Mouse (Mus musculus) limb, embryonic 13.5 days (tissue): ENCODE measurements around the gene Bad. TPM values are rescaled to one million over a fixed set of nuclear protein-coding genes. Genes with fewer than 3 reads are reported as not detected.
"Not testable (repeated sequence)": the region's sequence is repeated elsewhere in the genome, so short reads cannot be mapped to it uniquely, and the experiment has no call there.

Source experiments
- ATAC-seq: fragments of 200-750 bp; cut with Nextera tagmentation; 2 replicates; pipeline ENCODE4 v1.8.0; 2017; ENCODE audit warnings: low read depth, moderate number of reproducible peaks, moderate TSS enrichment; ENCODE audit not compliant: low FRiP score
- H3K27ac ChIP-seq: fragments of 300-500 bp; sonication (generic); 2 replicates; pipeline ENCODE4 v1.5.1; 2015; ENCODE audit warnings: inconsistent platforms, mild to moderate bottlenecking, moderate library complexity
- H3K27me3 ChIP-seq: fragments of 300-500 bp; sonication (generic); 2 replicates; pipeline ENCODE4 v1.6.1; 2015; ENCODE audit warnings: mild to moderate bottlenecking, inconsistent platforms
- H3K36me3 ChIP-seq: fragments of 300-500 bp; sonication (generic); 2 replicates; pipeline ENCODE4 v1.6.1; 2015; ENCODE audit warnings: inconsistent platforms, mild to moderate bottlenecking, moderate library complexity
- H3K4me1 ChIP-seq: fragments of 300-500 bp; sonication (generic); 2 replicates; pipeline ENCODE4 v1.6.1; 2015; ENCODE audit warnings: inconsistent platforms
- H3K4me2 ChIP-seq: fragments of 300-500 bp; sonication (generic); replicated peaks from 2 replicates; pipeline ENCODE4 v1.6.1; 2015; ENCODE audit warnings: inconsistent platforms, mild to moderate bottlenecking, moderate library complexity
- H3K4me3 ChIP-seq: fragments of 300-500 bp; sonication (generic); 2 replicates; pipeline ENCODE4 v1.5.1; 2015; ENCODE audit warnings: moderate library complexity, mild to moderate bottlenecking, inconsistent platforms
- H3K9ac ChIP-seq: fragments of 300-500 bp; sonication (generic); 2 replicates; pipeline ENCODE4 v1.6.1; 2015; ENCODE audit warnings: mild to moderate bottlenecking, inconsistent platforms
- H3K9me3 ChIP-seq: fragments of 300-500 bp; sonication (generic); 2 replicates; pipeline ENCODE4 v1.6.1; 2016; ENCODE audit warnings: inconsistent platforms
- WGBS: fragments of 180-500 bp; shearing (Covaris S2); methylation state at CpG from one replicate; pipeline ENCODE4 v1.1.7; 2015; 5-methylcytosine and 5-hydroxymethylcytosine counted together
- polyA plus RNA-seq: library from polyadenylated mRNA; unstranded; fragments of >200 nt; fragmentation: Nextera tagmentation; extraction: Ambion mirVana; gene quantifications from 2 replicates; pipeline ENCODE4 v1.2.1, GENCODE M21; 2015

Bad gene
- polyA plus RNA-seq, 1 experiment from 2014 or later = 73.4 TPM

GRCm38 (mm10) chr19:6987061-6987903 lies 45.6 kb downstream of the Bad start, which contains the start of gene Vegfb:
Gene Vegfb (minus strand): TSS chr19:6987651.
- H3K27me3 ChIP-seq = no peaks in the 10 kb centered on the region
- 2% methylated on average over 70 of the region's 85 CpGs for WGBS
- ATAC-seq = peak; percentile 66
- no peaks in the 10 kb centered on the region for H3K9me3 ChIP-seq
- H3K9ac ChIP-seq = peak within 1 kb of the TSS; percentile 94
- peak within 1 kb of the TSS; percentile 87 for H3K4me3 ChIP-seq
- peak within 1 kb of the TSS; percentile 90 for H3K4me2 ChIP-seq
- peaks cover 34% of the 10 kb centered on the region for H3K36me3 ChIP-seq
- H3K4me1 ChIP-seq = peaks cover 26% of the 10 kb centered on the region
- H3K27ac ChIP-seq = peak within 1 kb of the TSS; percentile 83

GRCm38 (mm10) chr19:6987904-6988285 lies 46.2 kb downstream of the Bad start:
- Histone ChIP-seq H3K27me3 (no peaks in the 10 kb centered on the region), H3K4me3 (peak overlapping the region; percentile 87), H3K36me3 (peaks cover 28% of the 10 kb centered on the region), H3K4me2 (peak overlapping the region; percentile 90), H3K9ac (peak overlapping the region; percentile 94), H3K27ac (peak overlapping the region; percentile 83; the same call in 1 of the 2 replicates), H3K4me1 (peaks cover 28% of the 10 kb centered on the region), H3K9me3 (no peaks in the 10 kb centered on the region)
- ATAC-seq = no peak
- WGBS = 3% methylated on average over 8 of the region's 8 CpGs

DNA sequence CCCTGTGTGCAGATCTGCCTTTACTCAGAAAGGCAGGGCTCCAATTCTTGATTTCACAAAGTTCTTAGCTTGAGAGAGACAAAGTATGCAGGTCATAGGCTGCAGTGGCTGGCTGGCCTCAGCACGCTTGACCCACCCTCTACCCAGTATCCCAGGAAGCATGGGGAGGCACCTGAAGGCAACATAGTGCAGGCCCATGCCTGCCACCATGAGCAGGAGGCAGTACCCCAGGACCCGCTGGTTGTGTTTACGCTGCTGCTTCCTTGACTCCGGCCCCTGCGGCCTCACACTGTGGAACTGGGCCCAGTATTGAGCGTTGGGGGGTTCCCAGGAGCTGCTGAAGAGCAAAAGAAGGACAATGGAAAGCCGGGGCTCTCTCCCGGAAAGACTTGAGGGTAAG lies 47.6 kb downstream of the Bad start:
- H3K9me3 ChIP-seq = no peaks in the 10 kb centered on the region
- H3K36me3 ChIP-seq = peaks cover 16% of the 10 kb centered on the region
- WGBS = 90% methylated on average over 8 of the region's 8 CpGs
- no peak overlapping the region for H3K4me2 ChIP-seq
- no peak overlapping the region for H3K4me3 ChIP-seq
- H3K9ac ChIP-seq = no peak overlapping the region
- ATAC-seq = no peak
- no peaks in the 10 kb centered on the region for H3K27me3 ChIP-seq
- H3K27ac ChIP-seq = no peak overlapping the region
- H3K4me1 ChIP-seq = peaks cover 35% of the 10 kb centered on the region

DNA sequence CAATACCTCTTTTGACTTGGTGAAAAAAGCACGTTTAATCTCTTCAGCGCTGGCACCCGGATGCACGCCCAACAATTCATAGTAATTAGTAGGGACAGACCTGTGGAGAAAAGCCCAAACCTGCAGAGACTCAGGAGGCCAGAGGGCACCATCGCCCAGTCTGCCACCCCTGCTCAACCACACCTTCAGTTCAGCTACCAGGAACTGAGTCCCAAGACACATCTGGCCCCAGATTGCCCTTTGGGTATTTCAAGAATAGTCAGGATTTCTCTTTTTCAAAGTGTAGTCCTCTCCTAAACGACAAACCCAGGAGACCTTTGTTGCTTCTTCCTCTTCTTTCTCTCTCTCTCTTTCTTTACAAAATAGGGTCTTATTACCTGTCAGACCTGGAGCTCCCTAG lies 49.1 kb downstream of the Bad start:
- no peaks in the 10 kb centered on the region for H3K9me3 ChIP-seq
- no peak overlapping the region for H3K4me3 ChIP-seq
- no peak overlapping the region for H3K4me2 ChIP-seq
- no peak overlapping the region for H3K27ac ChIP-seq
- WGBS = 85% methylated on average over 6 of the region's 6 CpGs
- no peaks in the 10 kb centered on the region for H3K27me3 ChIP-seq
- no peak overlapping the region for H3K9ac ChIP-seq
- H3K36me3 ChIP-seq = 0 out of 2 replicates have a peak, but pooled peaks cover 4% of the 10 kb centered on the region
- no peak for ATAC-seq
- H3K4me1 ChIP-seq = peaks cover 48% of the 10 kb centered on the region

- not testable (repeated sequence) for H3K9ac ChIP-seq, ATAC-seq, H3K27ac ChIP-seq, H3K27me3 ChIP-seq, H3K4me2 ChIP-seq, H3K9me3 ChIP-seq, H3K4me3 ChIP-seq, H3K36me3 ChIP-seq
- peaks cover 44% of the 10 kb centered on the region for H3K4me1 ChIP-seq
- WGBS = 94% methylated on average over 6 of the region's 6 CpGs
These were observed 49.5 kb downstream of the Bad start for GRCm38 (mm10) chr19:6991166-6991565.

GRCm38 (mm10) chr19:6992011-6992858 lies 50.6 kb downstream of the Bad start, which contains the start of gene Dnajc4:
Gene Dnajc4 (minus strand): TSS chr19:6992572.
- Histone ChIP-seq H3K36me3 (0 out of 2 replicates have a peak, but pooled peaks cover 4% of the 10 kb centered on the region), H3K4me2 (peak within 1 kb of the TSS; percentile 92), H3K27me3 (no peaks in the 10 kb centered on the region), H3K9ac (peak within 1 kb of the TSS; percentile 76), H3K9me3 (no peaks in the 10 kb centered on the region), H3K27ac (peak within 1 kb of the TSS; percentile 73), H3K4me1 (peaks cover 48% of the 10 kb centered on the region), H3K4me3 (peak within 1 kb of the TSS; percentile 60)
- 1% methylated on average over 37 of the region's 37 CpGs for WGBS
- peak; percentile 95 for ATAC-seq

DNA sequence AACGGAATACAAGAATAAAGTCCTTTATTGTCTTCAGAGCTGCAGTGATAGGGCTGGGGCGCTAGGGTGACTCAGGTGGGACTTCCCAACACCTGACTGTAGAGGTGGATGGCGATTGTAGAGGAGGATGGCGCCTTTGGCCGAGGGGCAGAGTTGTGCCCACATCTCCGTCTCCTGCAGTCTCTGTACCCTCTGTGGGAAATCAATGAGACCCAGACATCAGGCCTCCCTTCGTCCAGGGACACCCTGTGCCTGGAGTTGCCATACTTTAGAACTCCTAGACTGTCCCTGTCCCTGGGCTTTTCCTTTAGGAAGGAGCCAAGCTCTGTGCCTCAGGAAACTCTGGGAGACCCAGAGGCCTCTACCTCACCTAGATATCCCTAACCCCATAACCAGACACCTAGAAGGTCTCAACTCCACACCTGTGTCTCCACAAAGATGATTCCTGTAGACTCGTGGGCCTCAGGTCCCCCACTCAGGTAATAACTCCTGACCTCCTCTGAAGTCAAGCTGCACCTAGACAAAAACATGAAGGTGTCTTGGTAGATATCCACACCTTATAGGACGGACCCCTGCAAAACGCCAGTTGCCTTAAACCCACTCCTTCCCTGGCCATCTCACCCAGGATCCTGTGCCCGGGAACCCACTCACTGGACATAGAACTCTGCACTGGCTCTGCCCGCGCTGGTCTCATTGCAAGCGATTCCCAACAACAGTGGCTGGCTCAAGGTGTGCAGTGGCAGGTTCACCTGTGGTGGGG lies 51.5 kb downstream of the Bad start:
- Histone ChIP-seq H3K27me3 (no peaks in the 10 kb centered on the region), H3K4me1 (peaks cover 44% of the 10 kb centered on the region), H3K27ac (peak overlapping the region; percentile 73), H3K9me3 (no peaks in the 10 kb centered on the region), H3K36me3 (peaks cover 8% of the 10 kb centered on the region; the same call in 1 of the 2 replicates), H3K4me2 (peak overlapping the region; percentile 92), H3K9ac (peak overlapping the region; percentile 65), H3K4me3 (peak overlapping the region; percentile 60)
- WGBS = 65% methylated on average over 14 of the region's 14 CpGs
- no peak for ATAC-seq

- no peak for ATAC-seq
These were observed 52.3 kb downstream of the Bad start for GRCm38 (mm10) chr19:6994002-6994401.

GRCm38 (mm10) chr19:6994489-6994888 lies 52.8 kb downstream of the Bad start:
- Histone ChIP-seq H3K9ac (peak overlapping the region; percentile 77), H3K27me3 (no peaks in the 10 kb centered on the region), H3K4me2 (peak overlapping the region; percentile 88), H3K4me3 (peak overlapping the region; percentile 65; the same call in 1 of the 2 replicates), H3K36me3 (peaks cover 18% of the 10 kb centered on the region), H3K9me3 (no peaks in the 10 kb centered on the region), H3K27ac (no peak overlapping the region), H3K4me1 (peaks cover 42% of the 10 kb centered on the region)
- WGBS = 84% methylated on average over 8 of the region's 8 CpGs
- no peak for ATAC-seq

More at GRCm38 (mm10) chr19:6994002-6994401, 52.3 kb downstream of the Bad start:
- Histone ChIP-seq H3K9me3 (no peaks in the 10 kb centered on the region), H3K36me3 (peaks cover 16% of the 10 kb centered on the region), H3K4me3 (no peak overlapping the region), H3K9ac (no peak overlapping the region), H3K27me3 (no peaks in the 10 kb centered on the region), H3K4me1 (peaks cover 42% of the 10 kb centered on the region), H3K4me2 (no peak overlapping the region), H3K27ac (no peak overlapping the region)
- WGBS = 91% methylated on average over 8 of the region's 8 CpGs

DNA sequence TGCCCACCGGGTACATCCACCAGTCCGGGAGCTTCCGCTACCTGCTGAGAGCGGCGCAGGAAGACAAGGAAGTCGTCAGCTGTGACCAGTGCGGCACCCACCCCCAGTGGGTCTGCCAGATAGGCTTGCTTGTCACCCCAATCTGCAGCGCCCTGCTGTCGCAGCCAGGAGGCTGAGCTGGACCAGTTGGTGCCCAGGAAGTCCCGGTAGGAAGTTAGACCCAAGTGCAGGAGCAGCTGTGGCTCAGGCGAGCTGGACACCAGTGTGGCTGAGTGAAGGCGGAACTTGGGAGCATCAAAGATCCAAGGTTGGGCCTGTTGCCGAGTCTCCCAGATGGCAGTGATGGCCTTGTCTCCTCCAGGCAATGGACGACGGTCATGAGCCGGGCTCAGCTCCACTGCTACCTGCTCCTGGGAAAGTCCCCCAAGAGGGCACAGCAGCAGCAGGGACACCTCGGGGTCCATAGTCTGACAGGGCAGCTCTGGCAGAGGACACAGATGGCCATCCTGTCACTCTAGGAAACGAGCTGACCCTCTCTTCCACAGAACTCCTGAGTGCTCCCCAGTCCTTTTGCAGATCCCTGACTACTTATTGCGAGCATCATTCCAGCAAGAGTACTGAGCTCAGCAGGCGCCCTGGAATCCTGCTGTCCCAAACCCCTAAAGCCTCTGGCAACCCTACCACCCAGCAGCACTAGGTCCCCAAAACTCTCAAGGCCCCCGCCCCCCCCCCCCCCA lies 53.8 kb downstream of the Bad start:
- Histone ChIP-seq H3K4me3 (peak overlapping the region; percentile 65), H3K9ac (peak overlapping the region; percentile 77), H3K27ac (no peak overlapping the region; the same call in 1 of the 2 replicates), H3K27me3 (no peaks in the 10 kb centered on the region), H3K4me2 (peak overlapping the region; percentile 88), H3K4me1 (peaks cover 42% of the 10 kb centered on the region), H3K36me3 (peaks cover 26% of the 10 kb centered on the region), H3K9me3 (no peaks in the 10 kb centered on the region)
- WGBS = 47% methylated on average over 21 of the region's 21 CpGs
- no peak for ATAC-seq

- Histone ChIP-seq H3K36me3 (peaks cover 28% of the 10 kb centered on the region), H3K9me3 (no peaks in the 10 kb centered on the region), H3K4me2 (peak within 1 kb of the TSS; percentile 88), H3K27me3 (no peaks in the 10 kb centered on the region), H3K27ac (peak within 1 kb of the TSS; percentile 65), H3K9ac (peak within 1 kb of the TSS; percentile 77), H3K4me1 (peaks cover 42% of the 10 kb centered on the region), H3K4me3 (peak within 1 kb of the TSS; percentile 65)
- under 1% methylated on average over 24 of the region's 24 CpGs for WGBS
- ATAC-seq = peak; percentile 84
These were observed 54.3 kb downstream of the Bad start, which contains the start of the genes Nudt22 and Trpt1 for GRCm38 (mm10) chr19:6996006-6996405. Gene Nudt22 (minus strand): TSS chr19:6996117. Gene Trpt1 (plus strand): TSS chr19:6996131.
